ENCODE assay signal across 9 mouse cellular contexts in the genomic region with DNA sequence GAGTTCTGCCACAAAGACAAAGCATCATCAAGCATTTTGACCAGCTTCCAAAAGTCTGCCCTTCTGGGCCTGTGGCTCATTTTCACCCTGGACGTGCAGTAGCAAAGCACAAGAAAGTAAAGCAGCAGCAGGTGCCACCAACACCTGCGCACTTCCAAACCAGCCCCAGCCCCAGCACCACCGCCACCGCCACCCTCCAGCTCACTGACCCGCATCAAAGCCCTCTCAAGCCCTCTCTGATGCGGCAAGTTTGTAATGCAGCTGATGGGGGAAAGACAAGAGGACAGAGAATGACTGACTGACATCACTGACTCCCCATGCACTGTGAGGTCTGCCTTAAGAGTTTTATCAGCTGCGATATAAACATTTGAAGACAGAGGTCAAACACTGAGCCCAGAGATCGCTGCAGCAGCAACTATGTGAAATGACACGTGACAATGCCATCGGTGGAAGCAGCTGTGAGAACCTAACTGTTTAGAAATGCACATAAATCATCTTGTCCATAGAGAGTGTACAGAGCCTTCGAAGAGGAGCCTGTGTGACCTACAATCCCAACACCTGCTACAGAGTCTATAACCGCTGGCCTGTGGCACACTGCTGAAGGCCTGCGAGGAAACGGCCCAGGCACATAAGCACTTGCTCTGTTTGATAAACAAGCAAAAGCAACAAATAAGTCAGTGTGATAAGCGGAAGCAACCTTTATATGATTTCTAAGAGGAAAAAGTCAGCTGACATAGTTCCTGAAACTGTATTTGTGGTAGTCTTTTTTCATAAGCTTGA. TPM values are rescaled to one million over a fixed set of nuclear protein-coding genes. Genes with fewer than 3 reads are reported as not detected.
DNase-seq lines count a peak whose midpoint lies in the region; ATAC-seq lines count a peak whose summit lies in the region.
"Had no signal": no experiment of that assay in that cellular context is flagged by ENCODE, and none has a peak within 500 bp of the region (broad histone marks: within the 10 kb centered on the region; RNA-seq: fewer than 3 reads in every experiment).

No protein-coding gene starts in this region.

- peak overlapping the region; percentile 56 for H3K4me2 ChIP-seq in liver, embryonic 11.5 days

- ATAC-seq in liver, embryonic 11.5 days (replicated peaks; ENCODE audit: low FRiP score): no peak

- peaks cover 95% of the 10 kb centered on the region for H3K4me1 ChIP-seq in liver, embryonic 11.5 days (replicated peaks; ENCODE audit: control insufficient read depth, insufficient read depth, low read length)
- H3K4me1 ChIP-seq in hindbrain, embryonic 10.5 days (replicated peaks): peaks cover 35% of the 10 kb centered on the region

- H3K36me3 ChIP-seq in liver, embryonic 11.5 days (ENCODE audit: control insufficient read depth, insufficient read depth, low read length): no peaks in the 10 kb centered on the region
- H3K36me3 ChIP-seq in hindbrain, embryonic 10.5 days: no peaks in the 10 kb centered on the region
- no peaks in the 10 kb centered on the region for H3K36me3 ChIP-seq in macrophage (ENCODE audit: inconsistent target)

- no peak for DNase-seq in liver, embryonic 11.5 days (ENCODE audit: low spot score)
- DNase-seq in liver: no peak
- DNase-seq in hindbrain, embryonic 10.5 days (ENCODE audit: low spot score): no peak
- peak; percentile 81 for DNase-seq in thymus, postnatal 0 days (ENCODE audit: low spot score)
- no peak for DNase-seq in right cerebral cortex, adult 18-20 months
- DNase-seq in gastrocnemius, adult 18-20 months (ENCODE audit: low spot score): no peak
- DNase-seq in lung, postnatal 10 days: no peak
- DNase-seq: kidney, adult 11 months had no signal

- H3K9ac ChIP-seq in liver, embryonic 11.5 days (ENCODE audit: low read depth, low read length): no peak overlapping the region

- no peaks in the 10 kb centered on the region for H3K27me3 ChIP-seq in liver, embryonic 11.5 days (replicated peaks; ENCODE audit: control insufficient read depth, insufficient read depth, low read length)
- H3K27me3 ChIP-seq in hindbrain, embryonic 10.5 days (ENCODE audit: insufficient read depth, poor library complexity, severe bottlenecking): no peaks in the 10 kb centered on the region

- no peak overlapping the region for H3K4me3 ChIP-seq in liver, embryonic 11.5 days (ENCODE audit: low read depth, low read length)
- no peak overlapping the region for H3K4me3 ChIP-seq in hindbrain, embryonic 10.5 days
- no peak overlapping the region for H3K4me3 ChIP-seq in macrophage (ENCODE audit: inconsistent target)

- WGBS in liver, embryonic 11.5 days: 57% methylated on average over 15 of the region's 15 CpGs
- 70% methylated on average over 15 of the region's 15 CpGs for WGBS in hindbrain, embryonic 10.5 days
- 48% methylated on average over 15 of the region's 15 CpGs for WGBS in macrophage (ENCODE audit: missing documents)

- no peaks in the 10 kb centered on the region for H3K9me3 ChIP-seq in liver, embryonic 11.5 days (ENCODE audit: control insufficient read depth, low read length)
- no peaks in the 10 kb centered on the region for H3K9me3 ChIP-seq in hindbrain, embryonic 10.5 days

- peaks cover 100% of the 10 kb centered on the region for H3K79me2 ChIP-seq in macrophage (ENCODE audit: inconsistent target)

- H3K27ac ChIP-seq in liver, embryonic 11.5 days (ENCODE audit: low read depth, low read length): peak overlapping the region; percentile 96
- H3K27ac ChIP-seq in hindbrain, embryonic 10.5 days: peak overlapping the region; percentile 62
- H3K27ac ChIP-seq in macrophage: peak overlapping the region; percentile 63

RNA-seq across cellular contexts. Expression of gene Tmem131, which starts 21.7 kb away (rescaled TPM):
- polyA plus RNA-seq in liver, embryonic 11.5 days (2014; fragmentation: Nextera tagmentation; extraction: Ambion mirVana): 19.1 and 19.8 TPM in 2 replicates
- 11.0 and 12.7 TPM in 2 replicates for polyA plus RNA-seq in hindbrain, embryonic 10.5 days (2016; fragmentation: Nextera tagmentation; extraction: Ambion mirVana)
- 100 to 1,000 TPM in 3 of 26 experiments, 10 to 100 TPM in 23; 26.1 to 135 (median 75.2) TPM for total RNA-seq in macrophage (2018; cell fraction: chromatin; rRNA removed)
- 10 to 100 TPM; 29.4 to 63.6 (median 48.7) TPM for total RNA-seq in macrophage (2018; cell fraction: cytosol; rRNA removed)
- 10 to 100 TPM; 39.9 to 94.4 (median 75.5) TPM for total RNA-seq in macrophage (2018; cell fraction: nucleus; rRNA removed)
- polyA plus RNA-seq in macrophage (2018): 39.9 to 72.3 TPM (median 44.5 TPM) in 3 replicates
- polyA plus RNA-seq in thymus, postnatal 0 days (2015; fragmentation: Nextera tagmentation; extraction: Ambion mirVana): 13.6 and 15.2 TPM in 2 replicates
- 10 to 100 TPM; 29.1 to 32.1 TPM for total RNA-seq in gastrocnemius, adult 18-20 months (2021)
